Mouse (Mus musculus): Measurements from ENCODE around the gene Sel1l.

DNA sequence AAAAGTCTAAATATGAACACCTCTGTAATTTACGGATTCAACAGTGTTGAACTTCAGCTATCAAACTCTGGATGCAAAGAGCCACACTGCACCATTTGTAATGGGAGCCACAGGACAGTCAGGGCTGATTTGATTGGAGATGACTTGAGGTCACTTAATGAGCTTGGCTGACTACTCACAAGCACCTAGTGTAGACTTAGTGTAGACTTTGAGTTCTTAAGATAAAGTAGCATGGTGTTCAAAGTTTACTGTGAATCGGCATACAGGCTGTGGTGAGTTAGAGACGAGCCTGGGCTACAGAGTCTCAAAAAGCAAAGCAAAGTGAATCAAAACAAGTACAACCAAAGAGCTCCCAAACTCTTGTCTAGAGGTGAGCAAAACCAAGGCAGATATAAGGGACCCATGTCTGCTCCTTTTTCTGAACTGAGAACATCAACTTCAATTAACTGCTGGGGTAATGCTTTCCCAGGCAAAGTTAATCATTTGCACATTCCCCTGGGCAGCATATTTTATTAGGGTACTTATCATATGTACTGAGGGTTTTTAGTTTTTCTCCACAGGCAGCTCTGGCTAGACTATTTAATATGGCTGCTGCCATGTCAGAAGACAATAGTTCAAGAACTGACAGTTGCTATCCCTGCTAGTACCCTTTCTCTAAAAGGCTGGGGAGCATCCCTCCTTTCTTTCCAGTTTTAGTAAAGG lies 15.6 kb downstream of the Sel1l start:
- TF ChIP-seq CTCF (IDR thresholded peaks at IDR 0.05; ENCODE audit: low read depth, low read length) (no peak), TAL1 (conservative IDR thresholded peaks at IDR 0.05; ENCODE audit: low read depth, low read length) (no peak), GATA1 (IDR thresholded peaks at IDR 0.05; ENCODE audit: borderline replicate concordance, low read length) (no peak)
